Mouse (Mus musculus) naive thymus-derived CD4-positive, alpha-beta T cell, adult 5 months (primary cell): Measurements from ENCODE around the gene Vmn1r83. TPM values are rescaled to one million over a fixed set of nuclear protein-coding genes. Genes with fewer than 3 reads are reported as not detected.

Experiments used
- polyA plus RNA-seq: library from polyadenylated mRNA; unstranded; fragments of 100-300 nt; shearing (Covaris generic); gene quantifications from one replicate; pipeline ENCODE4 v1.2.1, GENCODE M21; 2017

The Vmn1r83 gene
- polyA plus RNA-seq, result not detected

GRCm38 (mm10) chr7:12329381-12329780 lies at the start of gene Vmn1r83:
Gene Vmn1r83 (minus strand): TSS chr7:12329481.

GRCm38 (mm10) chr7:12369173-12369572 lies 39.9 kb upstream of the Vmn1r83 start, which contains the start of gene Vmn1r84:
Gene Vmn1r84 (minus strand): TSS chr7:12369273.

GRCm38 (mm10) chr7:12300130-12300529 lies 29.2 kb downstream of the Vmn1r83 start, which contains the start of gene Vmn1r82:
Gene Vmn1r82 (plus strand): TSS chr7:12300430.

Other genes starting within 250 kb of the Vmn1r83 start
- gene Vmn1r78, start 179.2 kb downstream of the Vmn1r83 start, polyA plus RNA-seq, result 0.37 TPM
- not detected for gene Vmn1r79, start 158.2 kb downstream of the Vmn1r83 start, polyA plus RNA-seq
- gene Vmn1r80, start 140.2 kb downstream of the Vmn1r83 start, polyA plus RNA-seq, result 0.05 TPM
- gene Vmn1r81, start 61.2 kb downstream of the Vmn1r83 start, polyA plus RNA-seq, result 0.14 TPM
- not detected for gene Vmn1r82, start 29.1 kb downstream of the Vmn1r83 start, polyA plus RNA-seq
- not detected for gene Vmn1r84, start 39.8 kb upstream of the Vmn1r83 start, polyA plus RNA-seq
- gene Zfp551, start 93.3 kb upstream of the Vmn1r83 start, polyA plus RNA-seq, result 1.8 TPM
- 4.4 TPM for gene Zfp606, start 148.8 kb upstream of the Vmn1r83 start, polyA plus RNA-seq
- not detected for gene 2900092C05Rik, start 183.0 kb upstream of the Vmn1r83 start, polyA plus RNA-seq